Mouse (Mus musculus) left cerebral cortex, adult 11 months (tissue): ENCODE measurements around the gene Iqgap3.

Experiments used
- DNase-seq: peaks from one replicate; pipeline ENCODE4 v3.0.0; 2022; ENCODE audit warnings: low spot score

The Iqgap3 gene

DNA sequence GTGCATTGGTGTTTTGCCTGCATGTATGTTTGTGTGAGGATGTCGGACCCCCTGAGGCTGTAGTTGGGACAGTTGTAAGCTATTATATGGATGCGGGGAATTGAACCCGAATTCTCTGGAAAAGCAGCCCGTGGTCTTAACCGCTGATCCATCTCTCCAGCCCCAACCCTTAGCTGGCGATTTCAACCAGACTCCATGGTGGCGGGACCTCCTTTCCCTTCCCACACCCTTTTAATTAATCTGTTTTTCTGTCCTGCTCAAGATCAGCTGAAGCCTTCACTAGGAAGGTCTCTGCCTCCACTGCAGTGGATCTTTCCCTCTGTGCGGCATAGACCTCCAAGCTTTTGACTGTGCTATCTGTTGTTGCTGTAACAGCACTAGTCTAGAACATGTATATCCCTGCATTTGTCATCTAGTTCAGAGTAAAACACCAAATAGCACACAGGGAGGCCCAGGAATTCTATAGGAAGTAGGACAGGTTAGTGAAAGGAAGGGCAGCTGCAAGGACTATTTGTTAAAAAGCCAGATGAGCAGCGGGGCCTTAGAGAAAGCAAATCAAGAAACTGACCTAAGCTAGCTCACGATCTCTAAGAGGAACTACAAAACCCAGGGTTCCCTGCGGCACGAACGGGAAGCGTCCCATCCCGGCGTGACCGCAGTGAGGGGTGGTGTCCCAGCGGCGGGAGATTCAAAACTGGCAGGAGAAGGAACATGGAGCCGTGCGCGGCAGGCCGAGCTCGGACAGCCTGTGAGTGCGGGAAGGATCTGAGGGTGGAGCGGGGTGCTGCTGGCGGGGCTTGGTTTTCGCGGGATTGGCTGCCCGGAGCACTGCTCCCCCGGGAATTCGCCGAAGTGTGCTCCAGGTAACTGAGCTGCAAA is at the start of gene Iqgap3:
Gene Iqgap3, plus strand, starts transcription at position 627 of the 879 bp plus-strand sequence.
- peak; percentile 66 for DNase-seq

DNA sequence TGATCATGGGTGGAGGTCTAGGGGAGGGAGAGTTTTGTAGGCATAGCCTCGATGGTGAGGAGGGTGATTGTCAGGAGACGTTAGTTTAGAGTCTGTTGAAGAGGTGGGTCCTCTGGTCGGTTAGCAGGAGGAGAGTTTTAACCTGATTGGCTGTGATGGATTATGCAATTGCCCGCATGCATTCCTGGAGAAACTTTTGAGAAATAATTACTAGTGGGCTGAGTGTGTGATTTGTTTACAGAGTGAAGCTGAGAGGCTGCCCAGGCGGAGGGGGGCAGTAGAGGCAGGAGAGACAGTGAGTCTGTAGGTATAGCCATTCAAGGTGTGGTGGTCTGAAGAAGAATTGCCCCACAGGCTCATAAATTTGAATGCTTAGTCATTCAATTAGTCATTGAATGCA is 48.3 kb upstream of the Iqgap3 start:
- DNase-seq: no peak

DNA sequence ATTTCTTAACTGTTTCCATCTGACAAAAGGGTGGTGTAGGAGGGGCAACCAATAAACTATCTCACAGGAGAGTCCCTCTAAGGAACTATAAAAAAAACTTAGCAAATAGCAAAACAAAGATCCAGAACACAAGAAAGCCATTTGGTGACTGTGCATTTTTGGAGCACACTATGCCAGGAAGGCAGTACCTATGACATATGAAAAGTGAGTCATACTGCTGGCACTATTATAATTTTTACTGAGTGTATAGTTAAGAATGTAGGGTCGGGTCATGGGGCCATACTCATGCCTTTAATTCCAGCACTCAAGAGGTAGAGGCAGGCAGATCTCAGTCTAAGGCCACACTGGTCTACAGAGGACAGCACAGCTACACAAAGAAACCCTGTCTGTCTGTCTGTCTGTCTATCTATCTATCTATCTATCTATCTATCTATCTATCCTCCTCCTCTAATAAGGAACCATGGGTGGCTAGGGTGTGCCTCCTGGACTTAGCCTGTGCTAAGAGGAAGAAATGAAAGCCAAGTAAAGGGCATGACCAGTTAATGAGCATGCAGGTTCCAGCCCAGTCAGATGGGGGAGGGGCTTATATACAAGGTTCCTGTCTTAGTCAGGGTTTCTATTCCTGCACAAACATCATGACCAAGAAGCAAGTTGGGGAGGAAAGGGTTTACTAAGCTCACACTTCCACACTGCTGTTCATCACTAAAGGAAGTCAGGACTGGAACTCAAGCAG is 46.0 kb upstream of the Iqgap3 start:
- DNase-seq: no peak

DNA sequence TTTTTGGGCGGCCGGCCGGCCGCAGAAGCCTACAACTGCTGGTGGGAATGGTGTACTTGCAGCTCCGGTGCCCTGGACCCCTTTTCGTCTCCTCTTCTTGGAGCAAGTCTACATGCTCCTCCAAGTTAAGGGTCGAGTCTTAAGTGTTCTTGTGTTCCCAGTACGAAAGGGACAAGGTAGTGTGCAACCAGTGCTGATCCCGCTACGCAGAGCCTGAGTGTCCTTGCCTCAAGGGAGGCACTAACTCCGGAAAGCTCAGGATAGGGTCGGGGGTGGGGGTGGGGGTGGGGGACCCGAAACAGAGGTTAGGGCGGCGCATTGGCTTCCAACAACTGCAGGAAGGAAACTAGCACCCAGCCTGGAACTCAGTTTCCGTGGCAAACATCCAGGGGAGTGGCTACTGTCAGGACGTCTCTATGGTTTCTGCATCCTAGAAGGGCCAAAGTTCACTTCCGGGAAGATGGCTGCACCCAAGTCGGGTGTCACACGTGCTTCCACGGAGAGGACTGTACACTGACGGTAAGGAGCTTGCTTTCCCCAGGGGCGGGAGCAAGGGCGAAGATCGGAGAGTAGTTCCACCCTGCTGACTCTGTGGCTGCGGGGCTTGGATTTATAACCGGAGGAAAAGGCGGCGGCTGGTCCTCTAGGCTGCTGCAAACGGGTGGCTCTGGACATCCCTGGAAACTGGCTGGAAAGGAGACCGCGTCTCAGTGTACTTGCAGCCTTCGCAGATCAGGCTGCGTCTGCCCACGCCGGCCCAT is 38.9 kb upstream of the Iqgap3 start, which contains the start of gene Gpatch4:
Gene Gpatch4, plus strand, starts transcription at position 448 of the 761 bp plus-strand sequence.
- peak; percentile 93 for DNase-seq

DNA sequence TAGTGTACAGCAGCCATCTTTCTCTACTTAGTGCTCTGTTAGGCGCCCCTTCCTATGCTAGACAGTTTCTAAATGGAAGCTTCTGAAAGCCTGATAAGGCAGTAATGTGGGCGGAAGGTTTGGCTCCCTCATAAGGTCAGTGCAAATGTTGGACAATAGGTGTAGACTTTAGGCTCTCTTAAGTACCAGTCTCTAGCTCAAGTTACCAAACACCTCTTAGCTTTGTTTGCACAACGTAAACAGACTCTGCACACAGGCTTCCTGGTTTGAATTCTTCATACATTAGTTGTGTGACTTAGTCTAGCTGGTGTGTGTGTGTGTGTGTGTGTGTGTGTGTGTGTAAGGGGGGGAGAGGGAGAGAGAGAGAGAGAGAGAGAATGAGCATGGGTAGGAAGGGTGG is 32.2 kb upstream of the Iqgap3 start:
- DNase-seq: no peak

DNA sequence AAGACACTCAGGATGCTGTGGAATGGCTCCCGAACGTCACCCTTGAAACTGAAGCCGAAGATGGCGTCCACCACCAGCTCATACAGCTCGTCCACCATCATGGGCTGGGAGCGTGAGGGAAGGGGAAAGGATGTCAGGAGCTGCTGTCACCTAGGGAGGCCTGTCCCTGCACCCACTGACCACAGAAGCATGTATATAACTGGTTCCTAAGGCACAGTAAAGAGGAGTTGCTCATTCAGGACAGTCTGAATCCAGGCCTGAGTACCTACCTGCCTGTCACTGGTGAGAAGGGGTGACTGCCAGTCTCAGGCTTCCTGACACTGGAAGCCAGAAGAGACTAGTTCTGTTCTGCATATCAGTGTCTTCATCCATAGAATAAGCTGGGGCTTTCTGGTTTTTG is 24.7 kb upstream of the Iqgap3 start:
- no peak for DNase-seq

DNA sequence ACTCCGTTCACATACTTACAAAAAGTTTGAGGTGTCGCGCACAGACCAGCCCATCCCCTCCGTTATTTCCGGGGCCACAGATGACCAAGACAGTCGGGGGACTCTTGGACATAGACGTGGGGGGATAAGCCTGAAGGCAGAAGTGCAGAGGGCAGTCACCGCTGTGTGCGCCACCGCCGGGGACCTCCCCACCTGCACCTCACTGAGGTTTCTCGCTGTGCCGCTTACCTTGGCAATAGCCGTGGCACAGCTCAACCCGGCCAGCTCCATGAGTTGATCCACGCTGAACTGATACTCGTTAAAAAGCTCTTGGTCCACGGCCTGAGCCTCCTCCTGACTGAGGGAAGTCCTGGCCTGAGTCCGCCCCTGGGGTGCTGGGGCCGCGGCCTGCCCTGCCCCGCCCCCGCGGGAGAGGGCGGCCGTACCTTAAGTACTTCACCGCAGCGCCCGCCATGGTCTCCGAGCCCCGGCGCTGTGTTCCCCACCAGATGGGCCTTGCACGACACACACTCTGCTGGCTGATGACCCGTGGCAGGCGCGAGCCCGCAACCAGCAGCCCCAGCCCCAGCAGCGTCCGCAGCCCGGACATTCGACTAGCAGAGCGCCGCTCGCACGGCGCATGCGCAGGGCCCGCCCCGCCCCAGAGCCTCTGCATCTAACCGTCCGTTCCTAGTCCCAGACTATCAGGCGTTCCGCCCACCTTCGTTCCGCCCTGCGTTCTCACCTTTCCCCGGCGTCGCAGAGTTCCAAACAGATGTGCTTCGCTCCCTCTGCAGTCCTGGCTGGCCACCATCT is 23.7 kb upstream of the Iqgap3 start, which contains the start of gene Naxe:
Gene Naxe, minus strand, starts transcription at position 594 of the 795 bp plus-strand sequence.
- peak; percentile 73 for DNase-seq

DNA sequence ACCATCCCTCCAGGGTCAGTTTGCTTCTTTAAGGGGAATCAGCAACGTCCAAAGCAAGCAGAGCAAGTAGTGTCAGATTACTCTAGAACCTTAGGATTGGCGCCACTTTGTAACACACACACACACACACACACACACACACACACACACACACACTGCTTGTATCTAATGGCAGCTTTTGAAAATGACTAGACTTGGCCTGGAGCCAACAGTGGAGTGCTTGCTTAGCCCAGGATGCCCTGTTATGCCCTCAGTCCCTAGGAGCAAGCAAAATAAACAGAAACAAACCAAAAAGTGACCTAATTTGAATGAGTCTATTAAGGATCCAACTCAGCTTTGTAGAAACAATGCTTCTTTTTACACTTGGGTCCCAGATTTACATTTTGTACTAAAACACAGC is 13.4 kb upstream of the Iqgap3 start:
- no peak for DNase-seq

DNA sequence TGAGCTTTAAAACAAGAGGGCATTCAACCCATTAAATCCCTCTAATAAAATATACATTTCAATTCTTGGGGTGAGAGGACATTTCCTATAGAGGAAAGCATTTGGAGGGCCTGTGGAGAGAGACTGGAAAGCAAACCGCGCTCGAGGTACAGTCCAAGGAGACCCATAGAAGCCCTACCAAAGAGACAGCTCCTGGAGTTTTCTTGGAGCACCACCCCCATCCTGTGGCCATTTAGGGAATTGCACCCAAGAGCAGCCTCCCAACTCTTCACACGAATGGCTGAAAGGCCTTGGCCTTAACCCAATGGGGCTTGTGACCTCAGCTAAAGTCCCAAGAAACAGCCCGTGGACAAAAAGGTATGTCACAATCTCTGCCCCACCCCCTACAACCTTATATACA is 10.0 kb upstream of the Iqgap3 start:
- DNase-seq: peak; percentile 69

DNA sequence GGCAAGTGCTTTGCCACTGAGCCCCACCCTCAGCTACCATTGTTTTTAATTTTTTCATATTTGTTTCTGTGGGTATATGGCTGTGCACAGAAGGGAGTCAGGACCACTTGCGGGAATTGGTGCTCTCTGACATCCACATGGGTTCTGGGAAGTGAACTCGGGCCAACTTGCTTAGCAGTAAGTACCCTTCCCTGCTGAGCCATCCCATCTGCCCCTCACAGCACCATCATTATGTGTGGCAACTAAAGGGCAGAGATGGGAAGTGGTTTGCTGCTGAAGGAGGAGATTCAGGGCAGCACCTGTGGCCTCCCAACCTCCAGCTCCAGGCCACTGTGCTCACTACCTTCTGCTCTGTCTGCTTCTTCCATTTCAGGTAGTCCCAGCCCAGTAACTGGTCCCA is 8.1 kb upstream of the Iqgap3 start:
- DNase-seq: no peak

DNA sequence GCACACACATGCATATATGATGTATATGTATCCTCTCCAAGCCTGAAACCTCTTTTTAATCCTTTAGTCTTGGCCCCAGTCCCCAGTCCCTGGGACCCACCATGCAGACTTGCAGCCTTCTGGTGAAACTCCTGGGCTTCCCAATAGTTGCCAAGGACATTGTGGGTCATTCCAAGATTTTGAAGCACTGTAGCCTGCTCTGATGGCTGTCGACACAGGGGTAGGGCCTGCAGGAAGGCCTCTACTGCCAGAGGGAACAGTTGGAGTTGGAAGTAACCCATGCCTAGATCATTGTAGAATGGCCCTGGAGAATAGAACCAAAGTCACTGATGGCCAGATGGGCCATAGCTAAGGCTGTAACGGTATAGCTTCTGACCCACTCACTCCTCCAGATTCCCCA is 7.4 kb upstream of the Iqgap3 start:
- no peak for DNase-seq

DNA sequence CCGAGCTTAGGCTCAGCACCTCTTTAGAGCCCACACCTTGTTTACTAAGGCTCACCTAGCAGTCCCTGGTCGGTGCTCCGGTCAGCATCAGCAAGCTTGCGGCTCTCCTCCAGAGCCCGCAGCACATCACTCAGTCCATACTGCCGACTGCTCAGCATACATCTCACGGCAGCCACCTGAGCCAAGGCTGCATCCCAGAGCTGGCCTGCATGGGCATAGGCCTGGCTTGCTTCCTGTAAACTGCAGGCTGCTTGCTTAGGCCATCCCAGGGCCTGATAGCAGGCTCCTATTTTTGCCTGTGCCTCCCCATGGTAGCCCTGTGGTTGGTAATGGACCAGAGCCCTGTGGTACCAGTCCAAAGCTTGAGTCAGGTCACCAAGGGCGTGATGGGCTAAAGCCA is 7.0 kb upstream of the Iqgap3 start:
- DNase-seq: no peak

DNA sequence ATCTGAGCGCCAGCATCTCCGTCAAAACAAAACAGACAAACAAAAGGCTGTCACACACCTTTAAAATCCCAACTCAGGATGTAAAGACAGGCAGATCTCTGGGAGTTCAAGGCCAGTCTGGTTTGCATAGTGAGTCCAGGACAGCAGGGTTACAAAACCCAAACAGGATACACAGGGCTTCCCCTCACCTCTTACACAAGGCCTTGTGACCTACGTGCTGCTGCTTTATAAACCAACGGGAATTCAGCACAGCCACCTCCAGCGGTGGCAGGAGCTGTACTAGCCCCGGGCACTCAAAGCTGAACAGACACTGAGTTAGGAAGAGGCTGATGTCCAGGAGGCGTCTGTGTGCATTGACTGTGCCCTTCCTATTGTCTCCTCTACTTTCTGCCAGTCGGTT is 4.3 kb upstream of the Iqgap3 start:
- no peak for DNase-seq

DNA sequence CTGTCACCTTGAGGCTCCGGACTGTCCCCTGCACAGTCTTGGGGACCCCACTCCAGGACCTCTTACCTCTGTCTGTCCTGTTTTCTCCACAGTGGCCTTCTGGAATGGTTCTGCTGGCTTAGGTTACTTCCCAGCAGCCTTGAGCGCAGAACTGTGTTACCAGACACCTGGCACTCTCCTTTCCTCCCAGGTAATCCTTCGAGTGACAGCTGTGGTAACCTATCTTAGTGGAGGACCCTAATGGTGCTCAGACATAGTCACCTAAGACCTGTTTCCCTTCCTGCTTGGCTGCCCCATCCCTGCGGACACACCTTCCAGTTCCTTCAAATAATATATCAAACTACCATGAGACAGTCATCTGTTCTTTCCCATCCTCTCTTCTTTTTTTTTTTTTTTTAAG is 3.6 kb upstream of the Iqgap3 start, which contains the start of gene Ttc24:
Gene Ttc24, minus strand, starts transcription at position 101 of the 400 bp plus-strand sequence.
- DNase-seq: no peak

DNA sequence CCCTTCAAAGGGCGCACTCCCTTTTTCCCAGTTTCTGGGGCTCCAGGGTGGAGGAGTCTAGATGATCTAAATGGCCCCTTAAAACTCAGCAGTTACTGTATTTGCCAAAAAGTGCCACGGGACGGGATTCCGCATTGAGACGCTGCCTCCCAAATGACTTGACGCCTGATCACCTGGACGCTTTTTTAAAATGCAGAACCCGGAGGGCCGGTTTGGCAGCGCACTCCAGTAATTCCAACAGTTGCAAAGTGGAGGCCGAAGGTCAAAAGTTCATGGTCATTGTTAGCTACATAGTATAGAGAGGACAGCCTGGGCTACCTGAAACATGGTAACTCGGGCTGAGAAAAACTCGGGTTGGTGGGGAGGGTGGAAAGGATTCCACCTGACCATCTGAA is 450 bp downstream of the Iqgap3 start:
- DNase-seq: no peak

DNA sequence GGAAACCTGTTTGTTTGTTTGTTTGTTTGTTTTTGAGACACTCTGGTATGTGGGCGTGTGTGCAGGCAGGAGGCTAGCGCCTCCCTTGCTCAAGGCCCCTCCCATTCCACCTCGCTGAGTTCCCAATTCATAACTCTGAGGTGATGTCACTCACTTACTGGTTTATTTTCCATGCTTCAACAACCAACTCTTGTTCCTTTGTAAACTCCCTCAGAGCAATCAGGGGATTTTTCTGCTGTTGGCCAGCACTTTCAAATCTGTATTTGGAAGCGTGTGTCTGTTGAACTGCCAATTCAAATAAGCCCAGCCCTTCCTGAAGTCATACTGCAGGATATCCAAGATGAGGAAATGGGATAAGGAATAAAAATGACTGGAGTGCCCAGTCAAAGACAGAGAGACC is 892 bp downstream of the Iqgap3 start:
- no peak for DNase-seq

DNA sequence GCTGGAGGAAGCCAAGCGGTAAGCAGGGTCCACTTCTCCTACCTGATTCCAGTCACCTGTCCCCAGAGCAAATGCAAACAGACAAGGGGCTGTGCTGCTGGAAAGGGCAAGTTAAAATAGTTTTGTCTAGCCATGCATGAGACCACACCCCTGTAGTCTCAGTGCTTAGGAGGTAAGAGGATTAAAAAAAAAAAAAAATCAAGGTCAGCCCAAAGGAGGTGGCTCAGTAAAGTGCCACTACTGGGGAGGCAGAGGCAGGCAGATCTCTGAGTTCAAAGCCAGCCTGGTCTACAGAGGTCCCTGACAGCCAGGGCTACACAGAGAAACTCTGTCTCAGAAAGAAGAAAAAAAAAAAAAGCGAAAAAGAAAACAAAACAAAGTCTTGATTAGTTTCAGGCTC is 2.2 kb downstream of the Iqgap3 start:
- DNase-seq: no peak

DNA sequence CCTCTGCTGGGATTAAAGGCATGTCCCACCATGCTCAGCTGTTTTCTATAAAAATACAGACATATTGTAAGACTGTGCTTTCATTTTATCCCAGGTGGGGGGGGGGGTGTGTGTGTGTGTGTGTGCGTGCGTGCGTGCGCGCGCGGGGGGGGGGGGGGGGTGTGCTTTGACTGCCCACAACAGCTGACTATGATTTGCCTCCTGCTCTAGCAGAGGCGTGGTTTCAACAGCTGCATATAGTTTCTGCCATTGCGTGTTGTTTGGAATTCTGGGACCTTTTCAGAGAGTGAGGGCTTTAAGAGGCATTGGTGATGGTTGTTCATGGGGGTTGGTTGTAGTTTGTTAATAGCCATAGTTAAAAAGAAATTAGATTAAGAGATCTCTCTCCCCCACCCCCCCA is 3.7 kb downstream of the Iqgap3 start:
- DNase-seq: no peak

DNA sequence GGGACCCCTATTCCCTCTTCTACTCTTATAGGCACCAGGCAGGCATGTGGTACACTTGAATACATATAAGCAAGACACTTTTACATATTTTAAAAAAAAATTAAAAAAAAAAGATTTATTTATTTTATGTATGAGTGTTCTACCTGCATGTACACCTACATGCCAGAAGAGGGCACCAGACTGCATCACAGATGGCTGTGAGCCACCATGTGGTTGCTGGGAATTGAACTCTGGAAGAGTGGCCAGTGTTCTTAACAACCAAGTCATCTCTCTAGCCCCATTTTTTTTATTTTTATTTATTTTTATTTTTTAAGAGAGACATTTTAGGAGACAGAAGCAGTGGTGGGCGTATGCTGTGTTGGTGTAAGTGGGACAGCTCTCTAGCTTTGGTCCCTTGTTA is 5.9 kb downstream of the Iqgap3 start:
- no peak for DNase-seq

DNA sequence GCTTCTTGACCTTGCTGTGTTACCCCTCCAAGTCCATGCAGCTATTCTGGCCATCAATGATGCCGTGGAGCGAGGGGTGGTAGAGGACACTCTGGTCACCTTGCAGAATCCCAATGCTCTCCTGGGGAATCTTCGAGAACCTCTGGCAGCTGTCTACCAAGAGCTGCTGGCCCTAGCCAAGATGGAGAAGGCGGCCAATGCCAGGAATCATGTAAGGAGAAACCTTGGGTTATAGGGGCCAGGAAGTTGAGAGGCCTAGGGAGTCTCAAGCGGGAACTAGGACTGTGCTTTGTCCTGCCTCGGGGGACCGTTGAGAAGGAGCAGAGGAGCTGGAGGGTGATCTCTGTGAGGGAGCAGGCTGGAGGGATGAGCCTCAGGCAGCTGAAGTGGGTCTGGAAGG is 8.3 kb downstream of the Iqgap3 start:
- no peak for DNase-seq

DNA sequence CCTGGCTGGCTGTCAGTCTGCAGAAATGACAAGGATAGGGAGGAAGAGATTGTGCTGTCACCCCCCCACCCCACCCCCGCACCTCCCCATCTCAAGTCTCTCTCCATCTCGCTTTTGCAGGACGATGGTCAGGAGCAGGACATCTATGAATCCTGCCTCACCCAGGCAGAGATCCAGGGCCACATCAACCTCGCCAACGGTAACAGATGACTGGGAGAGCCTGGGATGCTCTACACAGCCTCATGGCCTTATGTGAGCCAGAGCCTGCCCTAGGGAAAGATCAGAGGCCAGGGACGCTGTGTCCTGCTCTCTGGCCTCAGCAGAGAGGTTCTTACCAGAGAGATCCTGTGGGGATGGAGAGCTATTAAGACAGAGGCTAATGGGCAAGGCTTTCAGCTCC is 8.8 kb downstream of the Iqgap3 start:
- DNase-seq: no peak

DNA sequence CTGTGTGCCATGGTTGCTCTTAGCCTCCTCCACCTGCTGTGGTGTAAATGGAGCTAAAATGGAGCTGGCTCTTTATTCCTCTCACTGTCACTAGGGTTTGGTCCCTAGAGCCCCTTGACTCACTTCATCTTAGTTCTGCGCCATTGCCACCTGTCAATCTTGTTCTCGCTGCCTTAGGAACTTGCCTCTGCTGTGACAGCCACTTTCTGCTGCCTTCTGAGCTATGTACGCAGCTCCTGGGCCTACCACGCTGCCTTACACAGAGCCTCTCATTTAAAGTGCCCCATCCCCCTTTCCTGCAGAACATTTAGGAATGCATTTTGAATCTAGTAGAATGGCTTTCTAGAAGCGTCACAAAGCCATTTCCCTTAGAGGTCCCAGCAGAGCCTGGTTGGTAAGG is 12.4 kb downstream of the Iqgap3 start:
- DNase-seq: no peak
